Mouse (Mus musculus) limb, embryonic 12.5 days (tissue): ENCODE data around the gene Gm49366. TPM values are rescaled to one million over a fixed set of nuclear protein-coding genes. Genes with fewer than 3 reads are reported as not detected.
"Not testable (repeated sequence)": the region's sequence is repeated elsewhere in the genome, so short reads cannot be mapped to it uniquely, and the experiment has no call there.

Experiments
- ATAC-seq: fragments of 200-750 bp; cut with Nextera tagmentation; 2 replicates; pipeline ENCODE4 v1.8.0; 2017; ENCODE audit warnings: low read depth, moderate TSS enrichment; ENCODE audit not compliant: insufficient number of reproducible peaks, insufficient read depth, low FRiP score, low TSS enrichment
- H3K27ac ChIP-seq: fragments of 300-500 bp; sonication (generic); 2 replicates; pipeline ENCODE4 v1.5.1; 2016; ENCODE audit warnings: mild to moderate bottlenecking, moderate library complexity
- H3K27me3 ChIP-seq: fragments of 300-500 bp; sonication (generic); 2 replicates; pipeline ENCODE4 v1.6.1; 2016; ENCODE audit warnings: mild to moderate bottlenecking, moderate library complexity
- H3K36me3 ChIP-seq: fragments of 300-500 bp; sonication (generic); 2 replicates; pipeline ENCODE4 v1.6.1; 2016; ENCODE audit warnings: mild to moderate bottlenecking, moderate library complexity
- H3K4me1 ChIP-seq: fragments of 300-500 bp; sonication (generic); replicated peaks from 2 replicates; pipeline ENCODE4 v1.6.1; 2016
- H3K4me2 ChIP-seq: fragments of 300-500 bp; sonication (generic); 2 replicates; pipeline ENCODE4 v1.6.1; 2016; ENCODE audit warnings: mild to moderate bottlenecking, moderate library complexity
- H3K4me3 ChIP-seq: fragments of 300-500 bp; sonication (generic); replicated peaks from 2 replicates; pipeline ENCODE4 v1.5.1; 2016; ENCODE audit warnings: mild to moderate bottlenecking
- H3K9ac ChIP-seq: fragments of 300-500 bp; sonication (generic); replicated peaks from 2 replicates; pipeline ENCODE4 v1.6.1; 2016; ENCODE audit warnings: mild to moderate bottlenecking, moderate library complexity
- H3K9me3 ChIP-seq: fragments of 300-500 bp; sonication (generic); 2 replicates; pipeline ENCODE4 v1.6.1; 2016; ENCODE audit warnings: mild to moderate bottlenecking, moderate library complexity
- WGBS: fragments of 180-500 bp; shearing (Covaris S2); methylation state at CpG from one replicate; pipeline ENCODE4 v1.1.7; 2016; 5-methylcytosine and 5-hydroxymethylcytosine counted together
- polyA plus RNA-seq: library from polyadenylated mRNA; unstranded; fragments of >200 nt; fragmentation: Nextera tagmentation; extraction: Ambion mirVana; gene quantifications from 2 replicates; pipeline ENCODE4 v1.2.1, GENCODE M21; 2016

Gene Gm49366
- polyA plus RNA-seq = not detected in 2 replicates

GRCm38 (mm10) chr12:84038691-84039111, at the start of gene Gm49366:
Gm49366 (plus strand) TSS chr12:84038935.
- Histone ChIP-seq H3K4me3 (peak within 1 kb of the TSS; percentile 46), H3K9me3 (peaks cover 16% of the 10 kb centered on the region; the same call in 1 of the 2 replicates), H3K4me2 (peak within 1 kb of the TSS; percentile 69), H3K9ac (peak within 1 kb of the TSS; percentile 54)
- H3K27ac ChIP-seq, H3K4me1 ChIP-seq, H3K36me3 ChIP-seq, ATAC-seq, H3K27me3 ChIP-seq: not testable (repeated sequence)
- 4% methylated on average over 39 of the region's 39 CpGs for WGBS

- 0 out of 2 replicates have a peak overlapping the region, but pooled peaks have one; percentile 6 for H3K4me2 ChIP-seq
- peaks cover 7% of the 10 kb centered on the region; the same call in 1 of the 2 replicates for H3K36me3 ChIP-seq
- WGBS = 96% methylated on average over 4 of the region's 4 CpGs
Measured at GRCm38 (mm10) chr12:83989378-83989777, 49.4 kb upstream of the Gm49366 start.

GRCm38 (mm10) chr12:83997221-83997620, 41.5 kb upstream of the Gm49366 start:
- no peak overlapping the region for H3K9ac ChIP-seq
- H3K9me3 ChIP-seq = 0 out of 2 replicates have a peak, but pooled peaks cover 9% of the 10 kb centered on the region
- no peaks in the 10 kb centered on the region for H3K4me1 ChIP-seq
- no peak overlapping the region for H3K27ac ChIP-seq
- no peak overlapping the region for H3K4me2 ChIP-seq
- H3K36me3 ChIP-seq = peaks cover 9% of the 10 kb centered on the region; the same call in 1 of the 2 replicates
- WGBS = 71% methylated on average over 2 of the region's 2 CpGs
- no peak for ATAC-seq
- H3K27me3 ChIP-seq = no peaks in the 10 kb centered on the region
- no peak overlapping the region for H3K4me3 ChIP-seq

More at GRCm38 (mm10) chr12:83989378-83989777, 49.4 kb upstream of the Gm49366 start:
- Histone ChIP-seq H3K9ac (no peak overlapping the region), H3K9me3 (0 out of 2 replicates have a peak, but pooled peaks cover 4% of the 10 kb centered on the region), H3K27me3 (no peaks in the 10 kb centered on the region), H3K4me1 (peaks cover 11% of the 10 kb centered on the region), H3K4me3 (no peak overlapping the region), H3K27ac (no peak overlapping the region)
- no peak for ATAC-seq

GRCm38 (mm10) chr12:83998341-83999107, 40.2 kb upstream of the Gm49366 start:
- Histone ChIP-seq H3K4me2 (no peak overlapping the region), H3K9me3 (0 out of 2 replicates have a peak, but pooled peaks cover 12% of the 10 kb centered on the region), H3K36me3 (peaks cover 6% of the 10 kb centered on the region; the same call in 1 of the 2 replicates), H3K27me3 (no peaks in the 10 kb centered on the region), H3K9ac (no peak overlapping the region), H3K4me3 (no peak overlapping the region), H3K27ac (no peak overlapping the region), H3K4me1 (no peaks in the 10 kb centered on the region)
- WGBS = 70% methylated on average over 11 of the region's 11 CpGs
- no peak for ATAC-seq

GRCm38 (mm10) chr12:83999237-83999636, 39.5 kb upstream of the Gm49366 start:
- not testable (repeated sequence) for H3K4me3 ChIP-seq, ATAC-seq, H3K4me1 ChIP-seq, H3K27me3 ChIP-seq, H3K9ac ChIP-seq, H3K27ac ChIP-seq, H3K36me3 ChIP-seq, H3K4me2 ChIP-seq
- 77% methylated on average over 8 of the region's 8 CpGs for WGBS
- H3K9me3 ChIP-seq = 0 out of 2 replicates have a peak, but pooled peaks cover 12% of the 10 kb centered on the region

- ATAC-seq = no peak
- Histone ChIP-seq H3K9me3 (0 out of 2 replicates have a peak, but pooled peaks cover 12% of the 10 kb centered on the region), H3K36me3 (no peaks in the 10 kb centered on the region), H3K4me3 (no peak overlapping the region), H3K4me1 (no peaks in the 10 kb centered on the region), H3K27me3 (no peaks in the 10 kb centered on the region), H3K4me2 (no peak overlapping the region), H3K9ac (no peak overlapping the region), H3K27ac (no peak overlapping the region)
- WGBS = 71% methylated on average over 3 of the region's 3 CpGs
Measured at GRCm38 (mm10) chr12:84000418-84000817, 38.3 kb upstream of the Gm49366 start.

GRCm38 (mm10) chr12:84003866-84004265, 34.9 kb upstream of the Gm49366 start:
- Histone ChIP-seq H3K27me3 (no peaks in the 10 kb centered on the region), H3K4me1 (peaks cover 2% of the 10 kb centered on the region; the same call in 1 of the 2 replicates), H3K27ac (no peak overlapping the region), H3K9me3 (0 out of 2 replicates have a peak, but pooled peaks cover 12% of the 10 kb centered on the region), H3K4me2 (no peak overlapping the region), H3K9ac (no peak overlapping the region), H3K4me3 (no peak overlapping the region), H3K36me3 (no peaks in the 10 kb centered on the region)
- WGBS = 89% methylated on average over 1 of the region's 1 CpGs
- no peak for ATAC-seq

- Histone ChIP-seq H3K9me3 (no peaks in the 10 kb centered on the region), H3K27ac (no peak overlapping the region), H3K27me3 (no peaks in the 10 kb centered on the region), H3K9ac (no peak overlapping the region), H3K4me1 (peaks cover 30% of the 10 kb centered on the region), H3K4me3 (no peak overlapping the region), H3K36me3 (no peaks in the 10 kb centered on the region), H3K4me2 (no peak overlapping the region)
- 88% methylated on average over 12 of the region's 12 CpGs for WGBS
- no peak for ATAC-seq
Measured at GRCm38 (mm10) chr12:84008251-84008650, 30.5 kb upstream of the Gm49366 start.

- no peaks in the 10 kb centered on the region for H3K27me3 ChIP-seq
- ATAC-seq = no peak
- H3K4me3 ChIP-seq = peak overlapping the region; percentile 48
- H3K9ac ChIP-seq = peak overlapping the region; percentile 70; the same call in 1 of the 2 replicates
- H3K36me3 ChIP-seq = no peaks in the 10 kb centered on the region
- WGBS = 77% methylated on average over 8 of the region's 8 CpGs
- peaks cover 30% of the 10 kb centered on the region for H3K4me1 ChIP-seq
- peak overlapping the region; percentile 58 for H3K4me2 ChIP-seq
- no peaks in the 10 kb centered on the region for H3K9me3 ChIP-seq
- peak overlapping the region; percentile 70 for H3K27ac ChIP-seq
Measured at GRCm38 (mm10) chr12:84008729-84009128, 30.0 kb upstream of the Gm49366 start.

- peak; percentile 94 for ATAC-seq
- H3K9me3 ChIP-seq, H3K36me3 ChIP-seq, H3K27me3 ChIP-seq: not testable (repeated sequence)
- 3% methylated on average over 59 of the region's 70 CpGs for WGBS
- peaks cover 30% of the 10 kb centered on the region for H3K4me1 ChIP-seq
- H3K4me3 ChIP-seq = peak within 1 kb of the TSS; percentile 48
- peak within 1 kb of the TSS; percentile 70 for H3K9ac ChIP-seq
- H3K4me2 ChIP-seq = peak within 1 kb of the TSS; percentile 58
- H3K27ac ChIP-seq = peak within 1 kb of the TSS; percentile 70
Measured at GRCm38 (mm10) chr12:84009171-84009965, 29.4 kb upstream of the Gm49366 start, which contains the start of gene Acot1. Acot1 (plus strand) TSS chr12:84009490.

- Histone ChIP-seq H3K27me3 (no peaks in the 10 kb centered on the region), H3K4me3 (peak overlapping the region; percentile 48), H3K36me3 (peaks cover 9% of the 10 kb centered on the region), H3K4me2 (peak overlapping the region; percentile 58), H3K9ac (no peak overlapping the region), H3K9me3 (no peaks in the 10 kb centered on the region), H3K4me1 (peaks cover 30% of the 10 kb centered on the region), H3K27ac (no peak overlapping the region)
- ATAC-seq = no peak
- 77% methylated on average over 3 of the region's 3 CpGs for WGBS
Measured at GRCm38 (mm10) chr12:84010201-84010600, 28.5 kb upstream of the Gm49366 start.
